Mouse (Mus musculus) C3H10T1/2 (cell line): Measurements from ENCODE around the gene Casp6. TPM values are rescaled to one million over a fixed set of nuclear protein-coding genes. Genes with fewer than 3 reads are reported as not detected.

Experiments used
- polyA plus RNA-seq, 2 experiments: library from polyadenylated mRNA; unstranded; fragments of >200 nt; fragmentation: generic; extraction: Trizol; gene quantifications; one replicate each; pipeline ENCODE4 v1.2.1; 2012; ENCODE audit warnings: missing spikeins in 2 of 2

Casp6 gene
- 10 to 100 TPM in 1 of 2 experiments, 1 to 10 TPM in 1; 3.5 to 33.2 TPM for polyA plus RNA-seq

DNA sequence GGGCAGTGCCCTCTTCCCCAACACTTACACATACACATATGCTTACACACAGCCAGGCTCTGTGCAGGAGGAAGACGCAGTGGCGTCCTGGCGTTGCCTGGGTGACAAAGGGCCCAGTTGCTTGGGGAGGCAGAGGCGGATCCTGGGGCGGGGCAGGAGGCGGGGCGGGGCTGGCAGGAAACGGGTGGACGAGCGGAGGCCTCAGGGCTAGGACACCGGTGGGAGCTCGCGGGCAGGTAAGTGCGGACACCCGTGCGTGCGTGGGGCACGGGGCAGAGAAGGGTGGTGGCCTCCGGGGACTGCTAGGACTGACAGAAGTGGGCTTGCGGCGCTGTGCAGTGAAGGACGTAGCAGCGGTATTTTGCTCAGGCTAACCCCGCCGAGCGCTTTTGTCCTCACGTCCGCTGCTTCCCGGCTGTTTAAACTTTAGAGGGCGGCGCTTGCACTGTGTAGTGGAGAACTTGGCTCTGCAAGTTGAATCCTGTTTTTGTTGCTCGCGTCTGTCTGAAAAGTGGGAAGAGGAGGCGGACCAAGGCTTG is at the start of gene Casp6:
Gene Casp6, plus strand, starts transcription at position 155 of the 539 bp plus-strand sequence.

DNA sequence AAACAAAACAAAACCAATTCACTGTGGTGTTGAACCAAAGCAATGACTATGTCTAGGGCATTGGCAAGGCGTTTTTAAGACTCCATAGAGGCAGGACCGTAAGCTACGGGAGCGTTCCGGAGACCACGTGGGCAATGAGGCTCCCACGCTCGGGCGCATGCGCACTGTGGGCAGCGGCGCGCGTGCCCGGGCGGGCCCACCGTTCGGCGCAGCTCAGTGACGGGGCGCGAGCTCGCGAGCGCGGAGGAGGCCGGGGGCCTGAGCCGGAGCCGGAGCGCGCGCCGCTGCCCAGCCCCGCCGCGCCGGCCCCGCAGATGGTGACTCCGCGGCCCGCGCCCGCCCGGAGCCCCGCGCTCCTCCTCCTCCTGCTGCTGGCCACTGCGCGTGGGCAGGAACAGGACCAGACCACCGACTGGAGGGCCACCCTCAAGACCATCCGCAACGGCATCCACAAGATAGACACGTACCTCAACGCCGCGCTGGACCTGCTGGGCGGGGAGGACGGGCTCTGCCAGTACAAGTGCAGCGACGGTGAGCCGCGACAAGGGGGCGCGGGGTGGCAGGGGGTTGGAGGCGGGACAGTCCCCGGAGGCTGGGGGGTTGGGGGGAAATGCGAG is 22.7 kb upstream of the Casp6 start, which contains the start of gene Pla2g12a:
Gene Pla2g12a, plus strand, starts transcription at position 202 of the 617 bp plus-strand sequence.

Other genes starting within 250 kb of the Casp6 start
- under 1 TPM; 0.02 to 0.72 TPM for gene Egf, start 146.1 kb upstream of the Casp6 start, polyA plus RNA-seq
- gene Lrit3, start 97.4 kb upstream of the Casp6 start, polyA plus RNA-seq, result not detected
- gene Rrh, start 78.8 kb upstream of the Casp6 start, polyA plus RNA-seq, result under 1 TPM in 1 of 2 experiments, not detected in 1; 0.01 TPM
- 100 to 1,000 TPM in 1 of 2 experiments, 10 to 100 TPM in 1; 56.9 to 163 TPM for gene Gar1, start 70.0 kb upstream of the Casp6 start, polyA plus RNA-seq
- not detected for gene Cfi, start 65.5 kb upstream of the Casp6 start, polyA plus RNA-seq
- 10 to 100 TPM; 13.5 to 19.3 TPM for gene Pla2g12a, start 22.8 kb upstream of the Casp6 start, polyA plus RNA-seq
- gene Mcub, start 68.8 kb downstream of the Casp6 start, polyA plus RNA-seq, result 10 to 100 TPM; 14.2 to 20.9 TPM
- 10 to 100 TPM in 1 of 2 experiments, 1 to 10 TPM in 1; 3.8 to 37.9 TPM for gene Sec24b, start 160.1 kb downstream of the Casp6 start, polyA plus RNA-seq
- gene Col25a1, start 230.1 kb downstream of the Casp6 start, polyA plus RNA-seq, result not detected